ENCODE assay signal across 14 mouse cellular contexts in the genomic region with DNA sequence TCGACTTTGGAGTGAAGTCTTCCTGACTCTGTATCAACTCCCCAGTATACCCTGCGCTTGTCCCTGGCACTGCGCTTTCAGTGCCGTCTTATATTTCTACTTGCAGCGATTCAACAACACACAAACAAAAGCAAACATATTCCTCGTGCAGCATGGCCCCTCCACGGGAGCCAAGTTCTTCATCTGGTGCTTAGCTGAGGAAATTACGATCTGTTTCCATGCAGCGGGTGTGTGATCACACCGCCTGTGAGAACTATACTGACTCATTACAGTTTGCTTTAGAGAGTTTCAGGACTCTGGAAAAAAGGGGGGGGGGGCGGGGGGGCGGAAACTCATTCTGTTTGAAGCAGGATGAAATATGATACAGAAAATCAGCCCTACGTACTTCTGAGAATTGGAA. TPM values are rescaled to one million over a fixed set of nuclear protein-coding genes. Genes with fewer than 3 reads are reported as not detected.
A peak's percentile ranks its signal among the peaks of the same experiment; 100 is the strongest.
DNase-seq lines count a peak whose midpoint lies in the region; ATAC-seq and TF ChIP-seq lines count a peak whose summit lies in the region.
"Had no signal": no experiment of that assay in that cellular context is flagged by ENCODE, and none has a peak within 500 bp of the region (broad histone marks: within the 10 kb centered on the region; RNA-seq: fewer than 3 reads in every experiment).

No protein-coding gene starts in this region.

- no peak for TF ChIP-seq EP300 in stomach, postnatal 0 days (optimal IDR thresholded peaks at IDR 0.05)

- 46% methylated on average over 13 of the region's 13 CpGs for WGBS in lung, embryonic 16.5 days
- WGBS in forebrain, embryonic 16.5 days: 61% methylated on average over 13 of the region's 13 CpGs
- 49% methylated on average over 13 of the region's 13 CpGs for WGBS in stomach, postnatal 0 days

- no peak for ATAC-seq in lung, embryonic 16.5 days (ENCODE audit: low read depth)
- ATAC-seq in forebrain, embryonic 16.5 days: peak; percentile 94
- no peak for ATAC-seq in stomach, postnatal 0 days (ENCODE audit: low FRiP score, low TSS enrichment)

- no peaks in the 10 kb centered on the region for H3K27me3 ChIP-seq in lung, embryonic 16.5 days (ENCODE audit: control insufficient read depth, insufficient read depth, low read depth, low read length)
- H3K27me3 ChIP-seq in forebrain, embryonic 16.5 days (replicated peaks; ENCODE audit: control insufficient read depth, insufficient read depth, low read length): no peaks in the 10 kb centered on the region
- H3K27me3 ChIP-seq in stomach, postnatal 0 days (ENCODE audit: control insufficient read depth, insufficient read depth, low read length): no peaks in the 10 kb centered on the region

- H3K4me1 ChIP-seq in lung, embryonic 16.5 days (replicated peaks; ENCODE audit: control insufficient read depth, insufficient read depth, low read length): no peaks in the 10 kb centered on the region
- H3K4me1 ChIP-seq in forebrain, embryonic 16.5 days (replicated peaks; ENCODE audit: control insufficient read depth, insufficient read depth, low read length): peaks cover 5% of the 10 kb centered on the region; the same call in 1 of the 2 replicates
- no peaks in the 10 kb centered on the region for H3K4me1 ChIP-seq in stomach, postnatal 0 days (replicated peaks; ENCODE audit: control insufficient read depth, insufficient read depth)

- H3K4me2 ChIP-seq in lung, embryonic 16.5 days (ENCODE audit: low read depth, low read length): peak overlapping the region; percentile 18; the same call in 1 of the 2 replicates
- no peak overlapping the region for H3K4me2 ChIP-seq in forebrain, embryonic 16.5 days (ENCODE audit: low read length)
- H3K4me2 ChIP-seq in stomach, postnatal 0 days (replicated peaks; ENCODE audit: low read depth): 0 out of 2 replicates have a peak overlapping the region, but pooled peaks have one; percentile 14

- no peaks in the 10 kb centered on the region for H3K9me3 ChIP-seq in lung, embryonic 16.5 days (ENCODE audit: control insufficient read depth, low read length)
- no peaks in the 10 kb centered on the region for H3K9me3 ChIP-seq in forebrain, embryonic 16.5 days (ENCODE audit: control insufficient read depth, low read length)
- H3K9me3 ChIP-seq in stomach, postnatal 0 days (ENCODE audit: control insufficient read depth, low read length): no peaks in the 10 kb centered on the region

- no peak for DNase-seq in lung, postnatal 36 days
- peak; percentile 14 to 30 for DNase-seq in layer of hippocampus, postnatal 36 days
- DNase-seq in stomach, postnatal 0 days (ENCODE audit: low spot score): no peak
- no peak for DNase-seq in embryo, embryonic 11 days
- DNase-seq in kidney, postnatal 10 days: no peak
- DNase-seq: cerebellum, adult 9-10 months; heart, postnatal 10 days; thymus, adult 18-20 months had no signal

- no peak overlapping the region for H3K4me3 ChIP-seq in lung, embryonic 16.5 days (ENCODE audit: low read length)
- no peak overlapping the region for H3K4me3 ChIP-seq in forebrain, embryonic 16.5 days (replicated peaks; ENCODE audit: low read length)
- no peak overlapping the region for H3K4me3 ChIP-seq in stomach, postnatal 0 days (ENCODE audit: low read depth, low read length)

- no peak overlapping the region for H3K9ac ChIP-seq in lung, embryonic 16.5 days (ENCODE audit: low read length)
- no peak overlapping the region for H3K9ac ChIP-seq in forebrain, embryonic 16.5 days (replicated peaks; ENCODE audit: low read depth, low read length)
- H3K9ac ChIP-seq in stomach, postnatal 0 days (ENCODE audit: low read length): no peak overlapping the region

- H3K36me3 ChIP-seq in lung, embryonic 16.5 days (ENCODE audit: control insufficient read depth, insufficient read depth, low read length): no peaks in the 10 kb centered on the region
- no peaks in the 10 kb centered on the region for H3K36me3 ChIP-seq in forebrain, embryonic 16.5 days (ENCODE audit: control insufficient read depth, insufficient read depth)
- H3K36me3 ChIP-seq in stomach, postnatal 0 days (ENCODE audit: control insufficient read depth, insufficient read depth, low read length): no peaks in the 10 kb centered on the region

- H3K27ac ChIP-seq in lung, embryonic 16.5 days (ENCODE audit: low read length): no peak overlapping the region
- no peak overlapping the region for H3K27ac ChIP-seq in forebrain, embryonic 16.5 days (ENCODE audit: low read length)
- H3K27ac ChIP-seq in stomach, postnatal 0 days (replicated peaks): no peak overlapping the region
- H3K27ac ChIP-seq: kidney, postnatal 0 days had no signal

- no peak for TF ChIP-seq CTCF in stomach, postnatal 0 days (IDR thresholded peaks at IDR 0.05; ENCODE audit: low read depth)

RNA-seq across cellular contexts. Expression of a gene that starts 18.4 kb away (rescaled TPM):
- not detected in 2 replicates for polyA plus RNA-seq in lung, embryonic 16.5 days (2015; fragmentation: Nextera tagmentation; extraction: Ambion mirVana)
- not detected in 2 replicates for polyA plus RNA-seq in forebrain, embryonic 16.5 days (2015; fragmentation: Nextera tagmentation; extraction: Ambion mirVana)
- total RNA-seq in layer of hippocampus, postnatal 36 days (2021): not detected
- not detected in 2 replicates for polyA plus RNA-seq in stomach, postnatal 0 days (2015; fragmentation: Nextera tagmentation; extraction: Ambion mirVana)
- total RNA-seq: adrenal gland, postnatal 4 days; gastrocnemius, postnatal 4 days; heart, postnatal 10 days; liver, adult 2 months had no signal
- polyA plus RNA-seq: kidney, postnatal 0 days; liver, adult 2 months had no signal

Comparison
In these comparisons a context has a peak if more than half of its experiments do, and no peak if none do; other contexts are left out.
1. DNase-seq: peak in layer of hippocampus, postnatal 36 days (2 of 2); none in lung, postnatal 36 days (single experiment), stomach, postnatal 0 days (single experiment), embryo, embryonic 11 days (single experiment) and kidney, postnatal 10 days (single experiment).